Mouse (Mus musculus) ES-Bruce4 (cell line): ENCODE results near the gene Arf3.

Source experiments
- EP300 ChIP-seq: IDR thresholded peaks from 2 replicates; pipeline ENCODE4 v1.6.1; 2011; ENCODE audit warnings: low read depth, low read length; ENCODE audit not compliant: insufficient read depth
- POLR2A ChIP-seq: IDR thresholded peaks from one replicate; pipeline ENCODE4 v1.8.1; 2011; ENCODE audit warnings: low read length; ENCODE audit not compliant: insufficient read depth

DNA sequence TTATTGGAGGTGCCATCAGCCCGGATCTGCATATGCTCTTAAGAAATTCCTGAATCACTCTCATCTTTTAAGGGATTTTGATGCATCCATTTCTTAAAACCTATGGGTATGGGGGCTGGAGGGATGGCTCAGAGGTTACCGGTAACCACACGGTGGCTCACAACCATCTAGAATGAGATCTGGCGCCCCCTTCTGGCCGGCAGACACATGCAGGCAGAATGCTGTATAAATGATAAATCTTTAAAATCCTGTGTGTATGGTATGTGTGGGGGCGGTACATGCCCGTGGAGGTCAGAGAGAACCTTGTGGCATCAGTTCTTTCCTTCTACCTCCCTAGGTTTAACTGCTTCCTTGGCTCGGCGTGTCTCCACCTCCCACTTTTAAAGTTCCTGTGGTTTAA, 52.6 kb downstream of the Arf3 start:
- TF ChIP-seq EP300: no peak
- no peak for TF ChIP-seq POLR2A
